Mouse (Mus musculus) hindbrain, postnatal 0 days (tissue): Measurements from ENCODE around the gene Cubn. TPM values are rescaled to one million over a fixed set of nuclear protein-coding genes. Genes with fewer than 3 reads are reported as not detected.

Experiments used
- ATAC-seq: fragments of 200-750 bp; cut with Nextera tagmentation; 2 replicates; pipeline ENCODE4 v1.8.0; 2017; ENCODE audit warnings: mild to moderate bottlenecking, moderate TSS enrichment, moderate library complexity
- DNase-seq: peaks from one replicate; pipeline ENCODE4 v3.0.0-alpha.2; 2015; ENCODE audit warnings: low spot score
- H3K27ac ChIP-seq: fragments of 300-500 bp; sonication (generic); 2 replicates; pipeline ENCODE4 v1.5.1; 2014; ENCODE audit warnings: mild to moderate bottlenecking
- H3K27me3 ChIP-seq: fragments of 300-500 bp; sonication (generic); 2 replicates; pipeline ENCODE4 v1.6.1; 2014; ENCODE audit warnings: low read length, mixed read lengths; ENCODE audit not compliant: insufficient read depth
- H3K36me3 ChIP-seq: fragments of 300-500 bp; sonication (generic); 2 replicates; pipeline ENCODE4 v1.6.1; 2014; ENCODE audit warnings: low read length, mixed read lengths; ENCODE audit not compliant: insufficient read depth
- H3K4me1 ChIP-seq: fragments of 300-500 bp; sonication (generic); 2 replicates; pipeline ENCODE4 v1.6.1; 2014; ENCODE audit warnings: antibody characterized with exemption, low read length, mixed read lengths; ENCODE audit not compliant: insufficient read depth
- H3K4me2 ChIP-seq: fragments of 300-500 bp; sonication (generic); 2 replicates; pipeline ENCODE4 v1.6.1; 2014; ENCODE audit warnings: low read depth, mild to moderate bottlenecking, low read length, moderate library complexity, mixed read lengths
- H3K4me3 ChIP-seq: fragments of 300-500 bp; sonication (generic); 2 replicates; pipeline ENCODE4 v1.5.1; 2014; ENCODE audit warnings: low read length
- H3K9ac ChIP-seq: fragments of 300-500 bp; sonication (generic); replicated peaks from 2 replicates; pipeline ENCODE4 v1.6.1; 2014; ENCODE audit warnings: mild to moderate bottlenecking, low read length, moderate library complexity, mixed read lengths
- H3K9me3 ChIP-seq: fragments of 300-500 bp; sonication (generic); 2 replicates; pipeline ENCODE4 v1.6.1; 2016; ENCODE audit warnings: low read length, mixed read lengths
- CTCF ChIP-seq: IDR thresholded peaks from 2 replicates; pipeline ENCODE4 v1.5.1; 2016; ENCODE audit warnings: antibody characterized with exemption, control low read depth, low read depth
- WGBS: fragments of 180-500 bp; shearing (Covaris S2); extraction: QIAGEN DNeasy Blood & Tissue Kit; methylation state at CpG from one replicate; pipeline ENCODE4 v1.1.7; 2014; 5-methylcytosine and 5-hydroxymethylcytosine counted together
- polyA plus RNA-seq: library from polyadenylated mRNA; unstranded; fragments of >200 nt; fragmentation: Nextera tagmentation; extraction: Ambion mirVana; gene quantifications from 2 replicates; pipeline ENCODE4 v1.2.1, GENCODE M21; 2015
- total RNA-seq: library from RNA; depleted of rRNA; stranded (reverse); fragments of >200 nt; gene quantifications from 2 replicates; pipeline ENCODE4 v1.2.3, GENCODE M21; 2014; rRNA removed

Gene Cubn
- total and polyA plus RNA-seq, 2 experiments from 2014 or later, result 0.41 to 1.6 TPM

- ATAC-seq (no peak), DNase-seq (no peak)
- no peak overlapping the region for H3K27ac ChIP-seq
- no peaks in the 10 kb centered on the region for H3K27me3 ChIP-seq
- TF ChIP-seq CTCF, result no peak
- H3K9me3 ChIP-seq, result no peaks in the 10 kb centered on the region
- WGBS, result 63% methylated on average over 5 of the region's 5 CpGs
- no peak overlapping the region for H3K4me2 ChIP-seq
- H3K4me3 ChIP-seq, result no peak overlapping the region
- no peaks in the 10 kb centered on the region for H3K4me1 ChIP-seq
- peaks cover 3% of the 10 kb centered on the region; the same call in 1 of the 2 replicates for H3K36me3 ChIP-seq
- H3K9ac ChIP-seq, result no peak overlapping the region
Measured at GRCm38 (mm10) chr2:13235696-13236095, 255.9 kb downstream of the Cubn start.

- DNase-seq (no peak), ATAC-seq (no peak)
- no peaks in the 10 kb centered on the region; the same call in 1 of the 2 replicates for H3K36me3 ChIP-seq
- no peaks in the 10 kb centered on the region for H3K4me1 ChIP-seq
- no peaks in the 10 kb centered on the region for H3K27me3 ChIP-seq
- H3K4me2 ChIP-seq, result no peak overlapping the region
- TF ChIP-seq CTCF, result no peak
- H3K9me3 ChIP-seq, result no peaks in the 10 kb centered on the region
- WGBS, result 93% methylated on average over 10 of the region's 10 CpGs
- H3K9ac ChIP-seq, result no peak overlapping the region
- H3K27ac ChIP-seq, result no peak overlapping the region
- H3K4me3 ChIP-seq, result no peak overlapping the region
Measured at GRCm38 (mm10) chr2:13234796-13235195, 256.8 kb downstream of the Cubn start.

- no peak overlapping the region for H3K4me3 ChIP-seq
- ATAC-seq, result no peak
Measured at GRCm38 (mm10) chr2:13233902-13234301, 257.7 kb downstream of the Cubn start.

GRCm38 (mm10) chr2:13233254-13233835 is 258.3 kb downstream of the Cubn start:
- no peaks in the 10 kb centered on the region for H3K27me3 ChIP-seq
- H3K4me3 ChIP-seq, result no peak overlapping the region
- ATAC-seq, result no peak
- H3K9ac ChIP-seq, result no peak overlapping the region
- no peak for DNase-seq
- H3K4me2 ChIP-seq, result no peak overlapping the region
- H3K27ac ChIP-seq, result no peak overlapping the region
- H3K4me1 ChIP-seq, result no peaks in the 10 kb centered on the region
- no peaks in the 10 kb centered on the region for H3K36me3 ChIP-seq
- no peak for TF ChIP-seq CTCF
- WGBS, result 77% methylated on average over 12 of the region's 12 CpGs
- no peaks in the 10 kb centered on the region for H3K9me3 ChIP-seq

More at GRCm38 (mm10) chr2:13233902-13234301, 257.7 kb downstream of the Cubn start:
- no peaks in the 10 kb centered on the region for H3K36me3 ChIP-seq
- 45% methylated on average over 7 of the region's 7 CpGs for WGBS
- no peaks in the 10 kb centered on the region for H3K9me3 ChIP-seq
- H3K27ac ChIP-seq, result no peak overlapping the region
- DNase-seq, result peak; percentile 12
- no peak overlapping the region for H3K4me2 ChIP-seq
- H3K27me3 ChIP-seq, result no peaks in the 10 kb centered on the region
- no peak for TF ChIP-seq CTCF
- no peak overlapping the region for H3K9ac ChIP-seq
- no peaks in the 10 kb centered on the region for H3K4me1 ChIP-seq

- Histone ChIP-seq H3K4me2 (no peak overlapping the region), H3K27ac (no peak overlapping the region), H3K27me3 (no peaks in the 10 kb centered on the region), H3K9ac (no peak overlapping the region), H3K36me3 (no peaks in the 10 kb centered on the region), H3K4me1 (no peaks in the 10 kb centered on the region), H3K4me3 (no peak overlapping the region), H3K9me3 (no peaks in the 10 kb centered on the region)
- DNase-seq (no peak), ATAC-seq (no peak)
- no peak for TF ChIP-seq CTCF
- 85% methylated on average over 6 of the region's 6 CpGs for WGBS
Measured at GRCm38 (mm10) chr2:13232305-13232704, 259.3 kb downstream of the Cubn start.

- DNase-seq (no peak), ATAC-seq (no peak)
- no peak overlapping the region for H3K27ac ChIP-seq
- H3K36me3 ChIP-seq, result no peaks in the 10 kb centered on the region
- H3K4me1 ChIP-seq, result no peaks in the 10 kb centered on the region
- H3K4me2 ChIP-seq, result no peak overlapping the region
- H3K27me3 ChIP-seq, result no peaks in the 10 kb centered on the region
- no peaks in the 10 kb centered on the region for H3K9me3 ChIP-seq
- no peak for TF ChIP-seq CTCF
- 96% methylated on average over 3 of the region's 3 CpGs for WGBS
- H3K4me3 ChIP-seq, result no peak overlapping the region
- H3K9ac ChIP-seq, result no peak overlapping the region
Measured at GRCm38 (mm10) chr2:13229686-13230085, 261.9 kb downstream of the Cubn start.

Other genes starting within 250 kb of the Cubn start
- gene Rsu1, start 220.4 kb downstream of the Cubn start, total RNA-seq, result 41.7 and 98.6 TPM in 2 replicates
- 93.6 and 95.7 TPM in 2 replicates for gene Rsu1, start 220.4 kb downstream of the Cubn start, polyA plus RNA-seq
- gene Trdmt1, start 52.9 kb upstream of the Cubn start, total RNA-seq, result 6.1 and 7.5 TPM in 2 replicates
- 6.2 and 6.8 TPM in 2 replicates for gene Trdmt1, start 52.9 kb upstream of the Cubn start, polyA plus RNA-seq
- gene Vim, start 82.1 kb upstream of the Cubn start, total RNA-seq, result 965 and 1,051 TPM in 2 replicates
- gene Vim, start 82.1 kb upstream of the Cubn start, polyA plus RNA-seq, result 417 and 451 TPM in 2 replicates